Mouse (Mus musculus): ENCODE data around the gene Spata25.

The Spata25 gene

GRCm38 (mm10) chr2:164850061-164850460 lies 21.7 kb upstream of the Spata25 start:
- no peak for DNase-seq

- DNase-seq: peak in 1 of 2 experiments; percentile 53
Observed at GRCm38 (mm10) chr2:164845782-164846181, 17.4 kb upstream of the Spata25 start.

DNA sequence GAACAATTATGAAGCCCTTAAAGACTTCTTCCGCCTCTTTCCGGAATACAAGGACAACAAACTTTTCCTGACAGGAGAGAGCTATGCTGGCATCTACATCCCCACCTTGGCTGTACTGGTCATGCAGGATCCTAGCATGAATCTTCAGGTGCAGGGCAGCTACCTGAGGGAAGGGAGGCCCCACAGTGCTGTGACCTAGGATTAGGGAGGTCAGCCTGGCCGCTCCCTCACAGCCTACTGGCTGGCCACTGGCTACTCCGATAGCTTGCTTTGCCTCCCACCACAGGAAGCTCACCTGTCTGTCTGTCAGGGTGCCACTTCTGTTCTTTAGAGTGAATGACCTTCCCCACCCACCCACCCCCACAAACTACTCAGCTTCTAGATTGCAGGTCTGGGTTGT lies 6.8 kb upstream of the Spata25 start:
- DNase-seq: no peak

DNA sequence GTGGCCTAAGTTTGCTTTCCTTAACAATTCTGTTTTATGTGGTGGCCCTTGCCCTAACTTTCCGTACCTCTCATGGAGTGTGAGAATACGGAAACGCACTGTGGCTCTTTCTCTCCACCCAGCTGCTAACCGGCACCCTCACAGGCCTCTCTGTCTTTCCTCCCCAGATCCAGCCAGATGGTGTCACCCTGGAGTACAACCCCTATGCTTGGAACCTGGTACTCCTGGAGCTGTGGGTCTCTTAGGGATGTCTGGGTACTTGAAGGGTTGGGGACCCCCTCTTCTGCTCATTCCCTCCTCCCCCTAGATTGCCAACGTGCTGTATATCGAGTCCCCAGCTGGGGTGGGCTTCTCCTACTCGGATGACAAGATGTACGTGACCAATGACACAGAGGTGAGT lies 6.2 kb upstream of the Spata25 start:
- DNase-seq: peak in 1 of 2 experiments; percentile 40

GRCm38 (mm10) chr2:164833314-164833959 lies 5.1 kb upstream of the Spata25 start, which contains the start of gene Neurl2:
TSS of gene Neurl2 (minus strand) at chr2:164833456.
- peak; percentile 93 for DNase-seq

DNA sequence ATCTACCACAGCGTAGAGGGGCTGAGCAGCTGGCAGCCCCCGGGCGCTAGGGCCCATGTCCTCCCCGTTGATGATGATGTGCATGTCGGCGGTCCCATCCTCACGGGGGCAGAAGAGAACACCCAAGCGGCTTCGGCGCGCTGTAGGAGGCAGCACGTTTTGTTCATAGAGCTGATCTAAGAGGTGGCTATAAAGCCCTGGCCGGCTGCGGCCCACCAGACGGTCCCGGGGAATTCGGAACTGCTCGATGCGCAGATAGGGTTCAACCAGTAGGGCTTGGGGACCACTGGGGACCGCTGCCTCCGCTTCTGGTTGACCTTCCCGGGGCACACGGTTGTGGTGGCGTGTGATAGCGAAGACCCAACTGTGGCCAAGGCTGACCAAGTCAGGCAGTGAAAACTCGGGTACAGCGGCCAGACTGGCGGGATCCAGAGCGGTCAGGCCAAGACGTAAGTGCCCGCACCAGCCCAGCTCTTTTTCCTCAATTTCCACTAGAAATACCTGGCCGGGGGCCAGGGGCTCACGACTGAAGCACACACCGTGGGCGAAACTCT lies 4.5 kb upstream of the Spata25 start, which contains the start of gene Ctsa:
Ctsa (plus strand) TSS at position 126 of the 554 bp plus-strand sequence.
- peak; percentile 77 to 80 for DNase-seq

- DNase-seq: peak; percentile 59 to 73
Observed at GRCm38 (mm10) chr2:164832032-164832747, 3.9 kb upstream of the Spata25 start.

- DNase-seq: no peak
Observed at GRCm38 (mm10) chr2:164831029-164831428, 2.7 kb upstream of the Spata25 start.

DNA sequence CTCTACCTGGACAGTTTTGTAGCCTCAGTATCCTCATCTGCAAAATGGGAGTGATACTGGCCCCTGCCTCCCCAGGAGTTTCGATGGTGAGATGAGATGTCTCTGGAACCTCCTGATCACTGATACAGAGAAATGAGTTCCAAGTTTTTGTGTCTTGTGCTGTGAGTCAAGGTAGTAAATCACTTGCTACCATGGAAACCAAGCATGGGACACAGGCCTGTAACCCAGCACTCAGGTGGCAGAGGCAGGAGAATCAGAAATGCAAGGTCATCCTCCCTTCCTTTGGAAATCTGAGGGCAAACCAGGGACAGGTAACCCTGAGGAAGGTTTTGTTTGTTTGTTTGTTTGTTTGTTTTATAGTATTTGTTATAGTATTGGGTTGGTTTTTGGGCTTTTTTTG lies 753 bp upstream of the Spata25 start:
- no peak for DNase-seq

GRCm38 (mm10) chr2:164827146-164827850 lies 1.0 kb downstream of the Spata25 start:
- DNase-seq: no peak

- DNase-seq: no peak
Observed at GRCm38 (mm10) chr2:164825521-164825920, 2.8 kb downstream of the Spata25 start.

DNA sequence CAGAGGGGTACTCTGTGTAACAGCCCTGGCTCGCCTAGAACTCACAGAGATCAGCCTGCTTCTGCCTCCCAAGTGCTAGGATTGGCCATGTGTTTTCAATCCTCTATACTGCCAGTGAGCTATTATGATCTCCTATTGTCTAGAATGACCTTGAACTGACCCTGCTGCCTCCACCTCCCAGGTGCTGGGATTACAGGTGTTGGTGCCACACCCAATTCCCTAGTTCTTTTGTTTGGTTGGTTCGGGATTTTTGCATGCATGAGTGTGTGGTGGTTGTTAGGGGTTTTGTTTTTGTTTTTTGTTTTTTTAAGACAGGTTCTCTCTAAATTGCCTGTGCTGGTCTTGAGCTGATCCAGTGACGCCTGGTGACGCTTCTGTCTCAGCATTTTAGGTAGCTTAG lies 4.4 kb downstream of the Spata25 start:
- no peak for DNase-seq

DNA sequence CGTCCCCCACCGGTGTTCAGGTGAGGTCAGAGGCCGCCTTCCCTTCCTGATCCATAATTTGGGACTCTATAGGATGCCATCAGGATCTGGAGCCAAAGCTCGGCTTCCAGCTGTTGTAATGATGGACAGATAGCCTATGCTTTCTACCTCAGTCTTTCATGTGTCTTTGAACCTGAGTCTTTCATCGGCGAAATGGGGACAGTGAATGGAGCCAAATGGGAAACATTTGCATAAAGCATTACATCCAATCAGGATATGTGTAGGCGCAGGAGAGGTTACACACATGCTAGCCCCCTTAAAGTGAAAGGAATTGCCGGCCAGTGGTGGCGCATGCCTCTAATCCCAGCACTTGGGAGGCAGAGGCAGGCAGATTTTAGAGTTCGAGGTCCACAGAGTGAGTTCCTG lies 5.2 kb downstream of the Spata25 start:
- no peak for DNase-seq

DNA sequence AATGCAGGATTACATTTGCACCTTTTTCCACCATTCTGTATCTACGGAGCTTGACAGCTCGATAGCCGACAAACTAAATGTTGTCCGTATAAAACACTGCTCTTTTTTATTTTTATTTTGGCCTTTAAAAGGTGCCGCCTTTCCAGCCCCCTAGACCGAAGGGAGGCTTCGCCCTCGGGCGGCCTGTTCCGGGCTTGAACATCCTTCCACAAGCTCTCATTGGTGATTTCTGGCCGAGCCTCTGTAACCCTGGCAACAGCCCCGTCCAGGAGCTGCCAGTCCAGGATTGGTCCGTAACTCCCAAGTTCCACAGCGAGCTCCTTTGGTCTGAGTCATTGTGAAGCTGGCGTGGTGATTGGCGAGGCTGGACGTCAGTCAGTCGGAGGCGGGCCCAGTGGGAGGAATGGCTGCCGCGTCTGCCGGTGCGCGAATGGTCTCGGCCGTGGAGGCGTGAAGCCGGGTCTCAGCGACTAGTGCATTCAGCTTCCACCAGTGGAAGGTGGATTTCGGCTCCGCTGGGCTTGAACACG lies 5.6 kb downstream of the Spata25 start, which contains the start of gene Zswim1:
Zswim1 (plus strand) TSS at position 51 of the 530 bp plus-strand sequence.
- DNase-seq: peak; percentile 100

DNA sequence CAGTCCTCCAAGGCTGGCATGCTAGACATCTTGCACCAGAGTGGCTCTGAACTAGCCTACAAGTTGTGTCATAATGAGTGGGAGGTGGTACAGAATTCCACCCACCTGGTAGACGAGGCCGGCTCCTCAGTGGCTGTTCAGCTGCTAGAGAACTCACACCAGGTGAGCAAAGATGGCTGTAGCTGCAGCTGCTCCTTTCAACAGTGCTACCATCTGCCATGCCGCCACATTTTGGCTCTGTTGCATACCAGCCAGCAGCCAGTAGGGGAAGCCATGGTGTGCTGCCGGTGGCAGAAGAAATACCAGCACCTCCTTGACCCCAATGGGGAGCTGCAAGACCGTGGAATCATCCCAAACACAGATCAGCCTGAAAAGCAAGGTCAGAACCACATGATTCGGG lies 7.3 kb downstream of the Spata25 start:
- peak; percentile 38 to 48 for DNase-seq

DNA sequence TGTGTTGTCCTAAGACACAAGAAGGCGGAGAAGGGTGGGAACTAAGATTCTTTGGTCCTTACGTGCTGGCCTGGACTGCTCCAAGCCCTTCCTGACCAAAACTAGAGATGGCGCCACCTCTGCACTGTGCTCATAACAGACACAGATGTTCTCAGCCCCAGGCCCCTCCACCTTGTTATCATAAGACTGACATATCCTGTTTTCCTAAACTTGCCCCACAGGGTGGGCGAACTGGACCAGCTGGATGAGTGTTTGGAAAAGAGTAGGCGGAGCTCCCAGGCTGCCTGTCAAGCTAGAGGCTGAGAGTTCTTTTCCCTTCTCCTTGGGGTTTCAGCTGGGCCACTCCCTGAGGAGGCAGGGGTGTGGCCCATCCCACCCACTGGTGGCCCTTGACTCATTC lies 10.6 kb downstream of the Spata25 start:
- DNase-seq: no peak

DNA sequence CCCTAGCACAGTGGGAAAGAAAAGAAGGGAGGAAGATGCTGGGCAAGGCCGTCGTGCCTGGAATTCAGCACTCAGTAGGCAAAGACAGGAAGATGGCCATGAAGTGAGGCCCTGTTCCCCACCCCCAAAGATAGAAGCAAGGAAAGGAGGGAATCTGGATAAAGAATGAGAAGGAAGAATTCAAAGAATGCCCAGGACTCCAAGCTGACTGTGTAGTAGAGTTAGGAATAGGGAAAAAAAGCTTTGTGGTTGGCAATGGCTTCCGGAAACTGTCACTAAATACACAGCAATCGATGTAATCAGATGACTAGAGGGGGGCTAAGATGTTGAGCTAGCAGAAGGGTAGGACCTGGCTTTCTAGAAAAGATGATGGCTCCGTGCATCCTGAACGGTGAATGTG lies 11.1 kb downstream of the Spata25 start:
- no peak for DNase-seq

GRCm38 (mm10) chr2:164815821-164816220 lies 12.5 kb downstream of the Spata25 start:
- DNase-seq: no peak

GRCm38 (mm10) chr2:164815348-164815747 lies 13.0 kb downstream of the Spata25 start:
- no peak for DNase-seq

DNA sequence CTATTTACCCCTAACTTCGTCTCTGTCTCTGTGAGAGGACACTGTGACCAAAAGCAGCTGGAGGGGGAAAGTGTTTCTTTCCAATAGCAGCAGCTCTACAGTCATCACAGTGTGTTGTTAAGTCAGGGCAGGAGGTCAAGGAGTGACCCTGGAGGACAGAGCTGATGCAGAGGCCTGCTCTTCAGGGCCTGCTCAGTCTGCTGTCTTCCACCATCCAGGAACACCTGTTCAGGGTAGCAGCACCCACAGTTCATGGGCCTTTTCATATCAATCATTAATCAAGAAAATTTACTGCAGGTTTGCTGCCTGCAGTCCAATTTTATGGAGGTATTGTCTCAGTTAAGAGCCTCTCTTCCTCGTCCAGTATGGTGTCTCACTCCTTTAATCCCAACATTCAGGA lies 14.8 kb downstream of the Spata25 start:
- DNase-seq: no peak

GRCm38 (mm10) chr2:164806614-164807013 lies 21.7 kb downstream of the Spata25 start:
- DNase-seq: no peak

DNA sequence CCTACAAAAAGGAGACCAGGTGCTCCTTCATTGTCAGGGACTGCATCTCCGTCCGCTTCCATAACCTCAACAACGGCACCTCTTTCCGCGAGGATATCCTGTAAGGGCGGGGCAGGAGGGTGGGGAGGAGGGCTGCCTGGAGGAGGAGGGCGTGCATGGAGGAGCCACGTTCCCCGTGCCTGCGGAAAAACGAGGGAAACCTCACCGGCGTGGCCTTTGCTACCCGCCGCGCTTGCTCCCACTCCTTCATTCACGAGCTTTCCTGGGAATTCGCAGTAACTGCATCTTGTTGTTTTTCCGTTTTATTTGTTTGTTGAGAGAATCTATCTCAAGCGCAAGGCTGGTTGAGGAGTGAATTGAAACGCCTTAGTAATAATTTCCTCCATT lies 23.0 kb downstream of the Spata25 start:
- no peak for DNase-seq

All from cerebellum, postnatal 14 days (tissue).